Mouse (Mus musculus): Measurements from ENCODE around the gene Gng12. TPM values are rescaled to one million over a fixed set of nuclear protein-coding genes. Genes with fewer than 3 reads are reported as not detected.

The Gng12 gene
- total and polyA plus RNA-seq, 2 experiments = 14.1 to 24.4 TPM

DNA sequence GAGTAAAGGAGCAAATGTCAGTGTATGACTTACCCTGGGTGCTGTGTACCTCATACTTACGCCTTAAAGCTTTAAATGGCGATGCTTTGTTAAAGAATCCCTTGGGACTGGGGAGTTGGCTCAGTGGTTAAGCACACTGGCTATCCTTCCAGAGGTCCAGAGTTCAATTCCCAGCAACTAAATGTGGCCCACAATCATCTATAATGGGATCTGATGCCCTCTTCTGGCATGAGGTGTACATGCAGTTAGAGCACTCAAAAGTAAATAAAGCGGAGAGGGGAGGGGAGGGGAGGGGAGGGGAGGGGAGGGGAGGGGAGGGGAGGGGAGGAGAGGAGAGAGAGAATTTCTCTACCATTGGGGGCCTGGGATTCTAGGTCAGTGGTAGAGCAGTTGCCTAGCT is 142.8 kb downstream of the Gng12 start:
- peaks cover 2% of the 10 kb centered on the region for H3K4me1 ChIP-seq (ENCODE audit: control insufficient read depth, insufficient read depth, low read length)
- 0 out of 2 replicates have a peak, but pooled peaks cover 2% of the 10 kb centered on the region for H3K36me3 ChIP-seq (ENCODE audit: control insufficient read depth, insufficient read depth, low read length)
- no peak overlapping the region for H3K9ac ChIP-seq (ENCODE audit: low read depth, low read length)
- H3K27me3 ChIP-seq (ENCODE audit: control insufficient read depth, insufficient read depth, low read length) = no peaks in the 10 kb centered on the region
- 100% methylated on average over 3 of the region's 3 CpGs for WGBS
- H3K79me2 ChIP-seq (ENCODE audit: control insufficient read depth, insufficient read depth, low read length) = no peaks in the 10 kb centered on the region
- H3K27ac ChIP-seq (replicated peaks; ENCODE audit: insufficient read depth, low read depth, low read length) = no peak overlapping the region
- H3K4me3 ChIP-seq (ENCODE audit: insufficient read depth, low read depth, low read length) = no peak overlapping the region
- TF ChIP-seq CTCF (IDR thresholded peaks at IDR 0.05; ENCODE audit: low read depth, low read length) (no peak), POLR2A (IDR thresholded peaks at IDR 0.05; ENCODE audit: extremely low read depth, insufficient read depth, low read length) (no peak)
- DNase-seq (ENCODE audit: extremely low read depth, low read depth, low spot score) = no peak

DNA sequence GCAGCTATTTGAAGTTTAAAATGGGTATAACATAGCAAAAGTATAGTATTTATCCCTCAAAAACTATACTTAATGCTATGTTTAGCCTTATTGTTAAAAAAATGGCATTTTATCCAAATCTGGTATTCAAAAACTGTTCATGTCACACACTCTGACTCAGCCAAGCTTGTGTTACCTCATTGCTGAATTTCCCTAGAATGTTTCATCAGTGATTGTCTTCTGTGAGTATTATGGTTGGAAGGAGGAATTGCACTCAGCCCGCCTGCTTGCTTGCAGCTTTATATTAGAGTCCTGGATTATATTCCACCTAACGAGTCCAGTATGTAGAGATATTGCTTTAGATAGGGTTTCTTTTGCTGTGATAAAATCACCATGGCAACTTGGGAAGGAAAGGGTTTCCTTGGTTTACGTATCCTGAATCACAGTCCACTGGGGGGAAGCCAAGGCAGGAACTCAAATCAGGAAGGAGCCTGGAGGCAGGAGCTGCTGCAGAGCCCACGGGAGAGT is 144.8 kb downstream of the Gng12 start:
- Histone ChIP-seq H3K4me1 (ENCODE audit: control insufficient read depth, insufficient read depth, low read length) (no peaks in the 10 kb centered on the region), H3K9ac (ENCODE audit: low read depth, low read length) (no peak overlapping the region), H3K4me3 (ENCODE audit: insufficient read depth, low read depth, low read length) (no peak overlapping the region), H3K79me2 (ENCODE audit: control insufficient read depth, insufficient read depth, low read length) (no peaks in the 10 kb centered on the region), H3K36me3 (ENCODE audit: control insufficient read depth, insufficient read depth, low read length) (no peaks in the 10 kb centered on the region), H3K27ac (replicated peaks; ENCODE audit: insufficient read depth, low read depth, low read length) (no peak overlapping the region), H3K27me3 (ENCODE audit: control insufficient read depth, insufficient read depth, low read length) (no peaks in the 10 kb centered on the region)
- 89% methylated on average over 4 of the region's 4 CpGs for WGBS
- TF ChIP-seq POLR2A (IDR thresholded peaks at IDR 0.05; ENCODE audit: extremely low read depth, insufficient read depth, low read length) (no peak), CTCF (IDR thresholded peaks at IDR 0.05; ENCODE audit: low read depth, low read length) (no peak)
- no peak for DNase-seq (ENCODE audit: extremely low read depth, low read depth, low spot score)

DNA sequence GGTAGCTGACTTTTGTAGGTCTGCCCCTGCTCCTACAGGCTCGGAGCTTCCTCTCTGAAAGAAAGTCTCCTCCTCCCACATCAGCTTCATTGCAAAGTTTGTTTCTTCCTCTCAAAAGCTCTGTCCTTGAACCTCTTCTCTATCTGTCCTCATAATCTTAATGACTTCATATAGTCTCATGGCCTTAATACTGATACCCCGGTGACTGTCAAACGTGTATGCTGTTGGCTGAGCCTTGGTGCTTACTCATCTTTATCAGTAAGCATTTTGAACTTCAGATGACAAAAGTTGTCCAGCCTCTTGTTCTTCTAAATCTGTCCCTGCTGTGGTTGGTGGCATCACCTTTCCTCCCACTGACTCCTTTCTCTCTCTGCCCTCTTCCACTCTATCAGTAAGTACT is 149.2 kb downstream of the Gng12 start:
- 68% methylated on average over 3 of the region's 3 CpGs for WGBS
- H3K27ac ChIP-seq (replicated peaks; ENCODE audit: insufficient read depth, low read depth, low read length) = no peak overlapping the region
- H3K4me3 ChIP-seq (ENCODE audit: insufficient read depth, low read depth, low read length) = no peak overlapping the region
- no peak for TF ChIP-seq CTCF (IDR thresholded peaks at IDR 0.05; ENCODE audit: low read depth, low read length)
- TF ChIP-seq POLR2A (IDR thresholded peaks at IDR 0.05; ENCODE audit: extremely low read depth, insufficient read depth, low read length) = no peak
- H3K9ac ChIP-seq (ENCODE audit: low read depth, low read length) = no peak overlapping the region
- H3K36me3 ChIP-seq (ENCODE audit: control insufficient read depth, insufficient read depth, low read length) = no peaks in the 10 kb centered on the region
- H3K27me3 ChIP-seq (ENCODE audit: control insufficient read depth, insufficient read depth, low read length) = no peaks in the 10 kb centered on the region
- no peaks in the 10 kb centered on the region for H3K4me1 ChIP-seq (ENCODE audit: control insufficient read depth, insufficient read depth, low read length)
- no peak for DNase-seq (ENCODE audit: extremely low read depth, low read depth, low spot score)
- no peaks in the 10 kb centered on the region for H3K79me2 ChIP-seq (ENCODE audit: control insufficient read depth, insufficient read depth, low read length)

DNA sequence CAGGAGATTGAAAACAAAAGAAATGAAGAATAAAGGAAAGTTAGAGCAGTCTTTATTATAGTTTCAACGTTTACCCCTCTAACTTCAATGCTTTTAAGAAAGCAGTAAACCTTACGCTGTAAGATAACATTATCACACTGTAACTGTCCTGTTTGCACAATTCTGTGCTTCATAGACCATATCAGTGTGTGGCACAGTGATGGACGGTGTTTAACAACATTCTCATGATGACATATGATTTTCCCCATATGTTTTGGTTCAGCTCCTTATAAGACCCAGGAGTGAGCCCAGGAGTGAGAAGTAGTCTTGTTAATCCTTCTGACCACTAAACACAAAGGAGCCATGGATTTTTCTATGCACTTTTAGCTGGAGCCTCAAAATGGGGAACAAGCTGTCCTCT is 150.7 kb downstream of the Gng12 start:
- no peaks in the 10 kb centered on the region for H3K36me3 ChIP-seq (ENCODE audit: control insufficient read depth, insufficient read depth, low read length)
- H3K4me1 ChIP-seq (ENCODE audit: control insufficient read depth, insufficient read depth, low read length) = no peaks in the 10 kb centered on the region
- no peaks in the 10 kb centered on the region for H3K79me2 ChIP-seq (ENCODE audit: control insufficient read depth, insufficient read depth, low read length)
- 89% methylated on average over 3 of the region's 3 CpGs for WGBS
- no peak overlapping the region for H3K4me3 ChIP-seq (ENCODE audit: insufficient read depth, low read depth, low read length)
- H3K9ac ChIP-seq (ENCODE audit: low read depth, low read length) = no peak overlapping the region
- H3K27ac ChIP-seq (replicated peaks; ENCODE audit: insufficient read depth, low read depth, low read length) = no peak overlapping the region
- no peaks in the 10 kb centered on the region for H3K27me3 ChIP-seq (ENCODE audit: control insufficient read depth, insufficient read depth, low read length)
- DNase-seq (ENCODE audit: extremely low read depth, low read depth, low spot score) = no peak
- TF ChIP-seq POLR2A (IDR thresholded peaks at IDR 0.05; ENCODE audit: extremely low read depth, insufficient read depth, low read length) (no peak), CTCF (IDR thresholded peaks at IDR 0.05; ENCODE audit: low read depth, low read length) (no peak)

DNA sequence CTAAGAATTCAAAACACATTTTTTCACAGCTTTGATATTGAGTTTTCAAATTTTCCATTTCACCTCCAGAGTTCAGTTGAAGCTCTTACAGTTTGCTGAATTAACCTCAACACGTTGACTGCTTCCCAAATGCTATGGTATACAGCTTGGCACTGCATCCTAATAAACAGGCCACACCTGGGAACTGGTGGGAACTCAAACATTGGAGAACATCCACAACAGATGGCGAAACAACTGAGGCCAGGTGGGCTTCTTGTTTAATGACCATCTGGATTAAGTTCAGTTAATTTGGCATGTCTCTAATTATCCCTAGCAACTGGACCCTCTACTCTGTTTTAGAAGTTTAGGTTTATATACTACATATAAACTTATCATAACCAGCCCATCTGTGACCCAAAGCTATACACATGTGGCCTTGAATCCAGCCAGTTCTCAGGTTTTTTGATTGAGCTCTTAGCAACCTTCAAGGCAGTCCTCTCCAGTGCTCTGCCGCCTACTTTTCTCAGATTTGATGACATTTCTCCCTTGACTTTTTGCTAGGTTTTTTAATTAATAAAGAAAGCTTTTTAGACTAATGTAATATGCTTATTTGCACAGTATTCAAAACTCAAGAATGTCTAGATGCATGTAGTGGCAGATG is 152.0 kb downstream of the Gng12 start:
- TF ChIP-seq CTCF (IDR thresholded peaks at IDR 0.05; ENCODE audit: low read depth, low read length) = no peak
- TF ChIP-seq POLR2A (IDR thresholded peaks at IDR 0.05; ENCODE audit: extremely low read depth, insufficient read depth, low read length) = no peak
- Histone ChIP-seq H3K27ac (replicated peaks; ENCODE audit: insufficient read depth, low read depth, low read length) (no peak overlapping the region), H3K79me2 (ENCODE audit: control insufficient read depth, insufficient read depth, low read length) (no peaks in the 10 kb centered on the region), H3K4me1 (ENCODE audit: control insufficient read depth, insufficient read depth, low read length) (no peaks in the 10 kb centered on the region), H3K36me3 (ENCODE audit: control insufficient read depth, insufficient read depth, low read length) (no peaks in the 10 kb centered on the region), H3K9ac (ENCODE audit: low read depth, low read length) (no peak overlapping the region), H3K27me3 (ENCODE audit: control insufficient read depth, insufficient read depth, low read length) (no peaks in the 10 kb centered on the region), H3K4me3 (ENCODE audit: insufficient read depth, low read depth, low read length) (no peak overlapping the region)
- 91% methylated on average over 3 of the region's 3 CpGs for WGBS
- no peak for DNase-seq (ENCODE audit: extremely low read depth, low read depth, low spot score)

Measured in liver, adult 2 months (tissue).